Mouse (Mus musculus) hindbrain, embryonic 12.5 days (tissue): Measurements from ENCODE around the gene Zup1. TPM values are rescaled to one million over a fixed set of nuclear protein-coding genes. Genes with fewer than 3 reads are reported as not detected.
"Not testable (repeated sequence)": the region's sequence is repeated elsewhere in the genome, so short reads cannot be mapped to it uniquely, and the experiment has no call there.

ENCODE experiments used
- ATAC-seq: fragments of 200-750 bp; cut with Nextera tagmentation; 2 replicates; pipeline ENCODE4 v1.8.0; 2017; ENCODE audit warnings: moderate TSS enrichment; ENCODE audit not compliant: low FRiP score
- H3K27ac ChIP-seq: fragments of 300-500 bp; sonication (generic); 2 replicates; pipeline ENCODE4 v1.5.1; 2016; ENCODE audit warnings: mild to moderate bottlenecking
- H3K27me3 ChIP-seq: fragments of 300-500 bp; sonication (generic); 2 replicates; pipeline ENCODE4 v1.6.1; 2016; ENCODE audit warnings: mild to moderate bottlenecking
- H3K36me3 ChIP-seq: fragments of 300-500 bp; sonication (generic); 2 replicates; pipeline ENCODE4 v1.6.1; 2016; ENCODE audit warnings: mild to moderate bottlenecking
- H3K4me1 ChIP-seq: fragments of 300-500 bp; sonication (generic); 2 replicates; pipeline ENCODE4 v1.6.1; 2016
- H3K4me2 ChIP-seq: fragments of 300-500 bp; sonication (generic); replicated peaks from 2 replicates; pipeline ENCODE4 v1.6.1; 2016; ENCODE audit warnings: mild to moderate bottlenecking
- H3K4me3 ChIP-seq: fragments of 300-500 bp; sonication (generic); 2 replicates; pipeline ENCODE4 v1.5.1; 2016; ENCODE audit warnings: mild to moderate bottlenecking
- H3K9ac ChIP-seq: fragments of 300-500 bp; sonication (generic); 2 replicates; pipeline ENCODE4 v1.6.1; 2016; ENCODE audit warnings: mild to moderate bottlenecking, moderate library complexity
- H3K9me3 ChIP-seq: fragments of 300-500 bp; sonication (generic); replicated peaks from 2 replicates; pipeline ENCODE4 v1.6.1; 2016; ENCODE audit warnings: mild to moderate bottlenecking
- WGBS: fragments of 180-500 bp; shearing (Covaris S2); methylation state at CpG from one replicate; pipeline ENCODE4 v1.1.7; 2016; 5-methylcytosine and 5-hydroxymethylcytosine counted together
- polyA plus RNA-seq: library from polyadenylated mRNA; unstranded; fragments of >200 nt; fragmentation: Nextera tagmentation; extraction: Ambion mirVana; gene quantifications from 2 replicates; pipeline ENCODE4 v1.2.1, GENCODE M21; 2016

Zup1 gene
- polyA plus RNA-seq, 1 experiment from 2014 or later = 28.7 TPM

GRCm38 (mm10) chr10:33901520-33901919 lies 49.5 kb downstream of the Zup1 start:
- H3K4me1 ChIP-seq, ATAC-seq, H3K4me2 ChIP-seq, H3K4me3 ChIP-seq, H3K36me3 ChIP-seq, H3K27me3 ChIP-seq, H3K9ac ChIP-seq, H3K9me3 ChIP-seq, H3K27ac ChIP-seq: not testable (repeated sequence)
- WGBS = 88% methylated on average over 1 of the region's 1 CpGs

DNA sequence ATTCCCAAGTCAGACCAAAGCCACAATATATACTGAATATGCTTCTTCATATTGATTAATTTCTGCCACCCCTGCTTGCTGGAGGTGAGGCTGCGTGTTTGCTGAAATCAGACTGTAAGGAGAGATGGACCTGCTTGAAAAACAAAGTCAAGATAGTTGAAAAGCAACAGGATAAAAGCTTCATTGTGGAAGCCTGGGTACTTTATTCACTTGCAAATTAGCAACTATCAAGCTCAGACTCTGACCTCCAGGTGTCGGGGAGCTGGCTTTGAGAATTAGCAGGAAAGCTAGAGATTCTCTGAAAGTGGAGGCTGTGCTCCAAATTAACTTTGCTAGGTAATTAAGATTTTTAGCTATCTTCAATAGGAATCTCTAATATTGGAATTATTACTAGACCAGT lies 68.7 kb downstream of the Zup1 start:
- not testable (repeated sequence) for H3K4me2 ChIP-seq, H3K9me3 ChIP-seq, H3K27ac ChIP-seq, H3K27me3 ChIP-seq, H3K4me3 ChIP-seq, ATAC-seq, H3K9ac ChIP-seq, H3K4me1 ChIP-seq, H3K36me3 ChIP-seq
- 76% methylated on average over 2 of the region's 2 CpGs for WGBS

GRCm38 (mm10) chr10:33872672-33873398 lies 78.2 kb downstream of the Zup1 start:
- Histone ChIP-seq H3K36me3 (no peaks in the 10 kb centered on the region), H3K4me3 (no peak overlapping the region), H3K4me2 (no peak overlapping the region), H3K9me3 (no peaks in the 10 kb centered on the region), H3K27ac (no peak overlapping the region), H3K27me3 (no peaks in the 10 kb centered on the region), H3K9ac (no peak overlapping the region), H3K4me1 (no peaks in the 10 kb centered on the region)
- 79% methylated on average over 2 of the region's 2 CpGs for WGBS
- no peak for ATAC-seq

DNA sequence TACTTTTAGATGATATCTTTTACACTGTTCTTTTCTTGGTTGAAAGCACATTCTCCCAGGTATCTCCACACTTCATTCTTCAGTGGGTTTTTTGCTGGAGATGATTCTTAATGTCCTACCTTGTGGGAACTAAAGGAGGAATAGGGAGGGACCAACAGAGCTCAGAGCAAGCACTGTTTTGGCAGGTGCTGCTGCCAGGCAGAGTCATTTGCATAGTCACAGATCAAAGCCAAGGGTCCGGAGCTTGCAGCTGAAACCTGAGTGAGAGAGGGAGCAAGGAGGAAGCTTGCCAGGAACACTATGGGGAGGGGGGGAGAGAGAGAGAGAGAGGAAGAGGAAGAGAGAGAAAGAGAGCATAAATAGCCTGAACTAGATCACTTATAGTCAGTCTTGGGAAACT lies 80.6 kb downstream of the Zup1 start:
- Histone ChIP-seq H3K9ac (no peak overlapping the region), H3K27me3 (no peaks in the 10 kb centered on the region), H3K4me2 (no peak overlapping the region), H3K9me3 (no peaks in the 10 kb centered on the region), H3K4me3 (no peak overlapping the region), H3K27ac (no peak overlapping the region), H3K36me3 (no peaks in the 10 kb centered on the region), H3K4me1 (no peaks in the 10 kb centered on the region)
- ATAC-seq = no peak
- WGBS = 35% methylated on average over 1 of the region's 1 CpGs

Other genes starting within 250 kb of the Zup1 start
- gene Sult3a2, start 164.6 kb downstream of the Zup1 start, polyA plus RNA-seq = not detected in 2 replicates
- gene Sult3a1, start 93.5 kb downstream of the Zup1 start, polyA plus RNA-seq = not detected in 2 replicates
- 0.71 and 1.3 TPM in 2 replicates for gene Rsph4a, start 46.2 kb downstream of the Zup1 start, polyA plus RNA-seq
- gene Rwdd1, start 68.4 kb upstream of the Zup1 start, polyA plus RNA-seq = 136 and 153 TPM in 2 replicates
- not detected in 2 replicates for gene Trappc3l, start 86.3 kb upstream of the Zup1 start, polyA plus RNA-seq
- not detected in 2 replicates for gene Calhm4, start 93.0 kb upstream of the Zup1 start, polyA plus RNA-seq
- 0.25 and 0.32 TPM in 2 replicates for gene Calhm5, start 145.2 kb upstream of the Zup1 start, polyA plus RNA-seq
- 0.29 and 0.84 TPM in 2 replicates for gene Calhm6, start 176.7 kb upstream of the Zup1 start, polyA plus RNA-seq